Comparison of ENCODE assay signal across 11 mouse cellular contexts in the genomic region with DNA sequence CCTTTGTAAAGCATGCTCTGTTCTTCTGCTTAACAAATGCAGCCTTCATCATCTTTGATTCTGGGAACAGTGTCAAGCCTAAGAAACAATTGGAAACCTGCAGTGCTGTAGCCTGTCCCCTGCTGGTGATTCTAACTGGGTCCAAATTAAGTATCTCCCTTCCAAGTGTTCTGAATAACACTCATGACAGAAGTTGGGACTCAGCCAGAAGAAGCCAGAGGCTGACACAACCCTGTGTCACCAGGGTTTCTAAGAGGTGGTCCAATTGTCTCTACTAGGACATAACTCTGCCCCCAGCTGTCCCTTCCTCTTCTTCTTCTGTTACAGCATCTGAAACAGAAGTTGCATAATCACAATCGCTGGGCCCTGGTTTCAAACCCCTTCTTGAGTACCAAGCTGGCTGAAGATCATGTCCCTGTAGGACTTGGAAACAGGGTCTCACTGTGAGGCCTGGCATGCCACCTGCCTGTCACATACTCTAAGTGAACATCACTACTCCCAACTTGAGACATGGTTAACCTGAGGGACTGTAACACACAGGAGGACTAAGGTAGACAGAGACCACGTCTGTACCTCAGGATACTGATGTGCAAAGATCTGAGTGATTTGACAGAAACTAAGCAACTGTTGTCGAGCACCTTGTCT.
A peak's percentile ranks its signal among the peaks of the same experiment; 100 is the strongest.
DNase-seq lines count a peak whose midpoint lies in the region; ATAC-seq and TF ChIP-seq lines count a peak whose summit lies in the region.
"Had no signal": no experiment of that assay in that cellular context is flagged by ENCODE, and none has a peak within 500 bp of the region (broad histone marks: within the 10 kb centered on the region; RNA-seq: fewer than 3 reads in every experiment).

No protein-coding gene starts in this region.

- peaks cover 4% of the 10 kb centered on the region; the same call in 1 of the 2 replicates for H3K4me1 ChIP-seq in forebrain, embryonic 15.5 days
- no peaks in the 10 kb centered on the region for H3K4me1 ChIP-seq in forebrain, embryonic 11.5 days (replicated peaks; ENCODE audit: control insufficient read depth, insufficient read depth, low read length)
- H3K4me1 ChIP-seq in hindbrain, embryonic 16.5 days (ENCODE audit: control insufficient read depth, insufficient read depth, low read depth, low read length), result peaks cover 3% of the 10 kb centered on the region; the same call in 1 of the 2 replicates
- H3K4me1 ChIP-seq: liver, embryonic 13.5 days had no signal

- H3K27me3 ChIP-seq in forebrain, embryonic 15.5 days, result no peaks in the 10 kb centered on the region
- no peaks in the 10 kb centered on the region for H3K27me3 ChIP-seq in forebrain, embryonic 11.5 days (ENCODE audit: control insufficient read depth, insufficient read depth, low read length)
- H3K27me3 ChIP-seq in hindbrain, embryonic 16.5 days (replicated peaks; ENCODE audit: control insufficient read depth, insufficient read depth, low read length), result no peaks in the 10 kb centered on the region
- H3K27me3 ChIP-seq: heart, embryonic 15.5 days; liver, embryonic 13.5 days had no signal

- H3K36me3 ChIP-seq in forebrain, embryonic 15.5 days, result no peaks in the 10 kb centered on the region
- H3K36me3 ChIP-seq in forebrain, embryonic 11.5 days (ENCODE audit: control insufficient read depth, insufficient read depth, low read length), result no peaks in the 10 kb centered on the region
- no peaks in the 10 kb centered on the region for H3K36me3 ChIP-seq in hindbrain, embryonic 16.5 days (ENCODE audit: control insufficient read depth, insufficient read depth, low read length)
- H3K36me3 ChIP-seq: heart, embryonic 15.5 days; liver, embryonic 13.5 days had no signal

- H3K27ac ChIP-seq in forebrain, embryonic 15.5 days (replicated peaks), result 0 out of 2 replicates have a peak overlapping the region, but pooled peaks have one; percentile 1
- no peak overlapping the region for H3K27ac ChIP-seq in forebrain, embryonic 11.5 days (ENCODE audit: low read depth, low read length)
- H3K27ac ChIP-seq in hindbrain, embryonic 16.5 days (ENCODE audit: low read depth, low read length), result no peak overlapping the region
- H3K27ac ChIP-seq: heart, embryonic 15.5 days; liver, embryonic 13.5 days had no signal

- TF ChIP-seq CTCF in brain, embryonic 14.5 days (IDR thresholded peaks at IDR 0.05; ENCODE audit: borderline replicate concordance, extremely low read depth, insufficient read depth, insufficient read length), result no peak

- no peak for TF ChIP-seq POLR2A in brain, embryonic 14.5 days (IDR thresholded peaks at IDR 0.05; ENCODE audit: borderline replicate concordance, extremely low read depth, insufficient read depth, insufficient read length, poor library complexity, severe bottlenecking)

- DNase-seq in forebrain, embryonic 11.5 days (ENCODE audit: low spot score), result no peak
- DNase-seq in left cerebral cortex, adult 9 months (ENCODE audit: low spot score in 2 of 2), result peak; percentile 15 to 24
- DNase-seq in left cerebral cortex, adult 11 months (ENCODE audit: low spot score), result no peak
- peak; percentile 71 for DNase-seq in brain, embryonic 14.5 days (ENCODE audit: low read depth)
- no peak for DNase-seq in right cerebral cortex, adult 18-20 months
- DNase-seq in spleen, postnatal 10 days (ENCODE audit: low spot score in 2 of 2), result no peak
- DNase-seq: kidney, postnatal 14 days; liver, embryonic 13.5 days had no signal

- peak; percentile 43; the same call in 1 of the 2 replicates for ATAC-seq in forebrain, embryonic 15.5 days (replicated peaks)
- ATAC-seq in forebrain, embryonic 11.5 days (replicated peaks; ENCODE audit: low FRiP score), result no peak
- peak; percentile 78 for ATAC-seq in hindbrain, embryonic 16.5 days

- no peak overlapping the region for H3K9ac ChIP-seq in forebrain, embryonic 15.5 days (replicated peaks)
- H3K9ac ChIP-seq in forebrain, embryonic 11.5 days (ENCODE audit: low read length), result no peak overlapping the region
- no peak overlapping the region for H3K9ac ChIP-seq in hindbrain, embryonic 16.5 days (ENCODE audit: low read depth, low read length)
- H3K9ac ChIP-seq: heart, embryonic 15.5 days; liver, embryonic 13.5 days had no signal

- H3K4me3 ChIP-seq in forebrain, embryonic 15.5 days, result no peak overlapping the region
- H3K4me3 ChIP-seq in forebrain, embryonic 11.5 days (ENCODE audit: low read depth, low read length), result no peak overlapping the region
- H3K4me3 ChIP-seq in hindbrain, embryonic 16.5 days (ENCODE audit: low read length), result no peak overlapping the region
- H3K4me3 ChIP-seq: heart, embryonic 15.5 days; liver, embryonic 13.5 days had no signal

- WGBS in forebrain, embryonic 15.5 days, result 63% methylated on average over 3 of the region's 3 CpGs
- 77% methylated on average over 3 of the region's 3 CpGs for WGBS in forebrain, embryonic 11.5 days
- WGBS in hindbrain, embryonic 16.5 days, result 69% methylated on average over 3 of the region's 3 CpGs

- H3K9me3 ChIP-seq in forebrain, embryonic 15.5 days, result no peaks in the 10 kb centered on the region
- H3K9me3 ChIP-seq in forebrain, embryonic 11.5 days (ENCODE audit: control insufficient read depth, low read length), result no peaks in the 10 kb centered on the region
- no peaks in the 10 kb centered on the region for H3K9me3 ChIP-seq in hindbrain, embryonic 16.5 days (ENCODE audit: control insufficient read depth, low read length)
- H3K9me3 ChIP-seq: heart, embryonic 15.5 days; liver, embryonic 13.5 days had no signal

- no peak overlapping the region for H3K4me2 ChIP-seq in forebrain, embryonic 15.5 days (replicated peaks)
- H3K4me2 ChIP-seq in forebrain, embryonic 11.5 days (ENCODE audit: low read depth, low read length, severe bottlenecking), result no peak overlapping the region
- no peak overlapping the region for H3K4me2 ChIP-seq in hindbrain, embryonic 16.5 days (ENCODE audit: low read length)
- H3K4me2 ChIP-seq: heart, embryonic 15.5 days; liver, embryonic 13.5 days had no signal

Comparison
In these comparisons a context has a peak if more than half of its experiments do, and no peak if none do; other contexts are left out.
1. DNase-seq: peak in left cerebral cortex, adult 9 months (2 of 2) and brain, embryonic 14.5 days (single experiment); none in forebrain, embryonic 11.5 days (single experiment), left cerebral cortex, adult 11 months (single experiment), right cerebral cortex, adult 18-20 months (single experiment) and spleen, postnatal 10 days (0 of 2).